Mouse (Mus musculus) midbrain, postnatal 0 days (tissue): Measurements from ENCODE around the gene Kcnj14. TPM values are rescaled to one million over a fixed set of nuclear protein-coding genes. Genes with fewer than 3 reads are reported as not detected.

ENCODE experiments used
- ATAC-seq: fragments of 200-750 bp; cut with Nextera tagmentation; 2 replicates; pipeline ENCODE4 v1.8.0; 2017; ENCODE audit warnings: moderate number of reproducible peaks, mild to moderate bottlenecking, moderate TSS enrichment, moderate library complexity; ENCODE audit not compliant: low FRiP score
- DNase-seq: peaks from one replicate; pipeline ENCODE4 v3.0.0-alpha.2; 2015; ENCODE audit warnings: low spot score
- H3K27ac ChIP-seq: fragments of 300-500 bp; sonication (generic); 2 replicates; pipeline ENCODE4 v1.5.1; 2014; ENCODE audit warnings: low read depth, mild to moderate bottlenecking, low read length, mixed read lengths
- H3K27me3 ChIP-seq: fragments of 300-500 bp; sonication (generic); 2 replicates; pipeline ENCODE4 v1.6.1; 2014; ENCODE audit warnings: low read length, control low read depth, mixed read lengths; ENCODE audit not compliant: insufficient read depth
- H3K36me3 ChIP-seq: fragments of 300-500 bp; sonication (generic); 2 replicates; pipeline ENCODE4 v1.6.1; 2014; ENCODE audit warnings: low read length, control low read depth, mixed read lengths; ENCODE audit not compliant: insufficient read depth
- H3K4me1 ChIP-seq: fragments of 300-500 bp; sonication (generic); 2 replicates; pipeline ENCODE4 v1.6.1; 2014; ENCODE audit warnings: mild to moderate bottlenecking, control low read depth, antibody characterized with exemption, low read length, mixed read lengths; ENCODE audit not compliant: insufficient read depth
- H3K4me2 ChIP-seq: fragments of 300-500 bp; sonication (generic); 2 replicates; pipeline ENCODE4 v1.6.1; 2014; ENCODE audit warnings: low read depth, mild to moderate bottlenecking, low read length, mixed read lengths; ENCODE audit not compliant: poor library complexity, severe bottlenecking
- H3K4me3 ChIP-seq: fragments of 300-500 bp; sonication (generic); 2 replicates; pipeline ENCODE4 v1.5.1; 2014; ENCODE audit warnings: low read depth, mild to moderate bottlenecking, low read length, moderate library complexity
- H3K9ac ChIP-seq: fragments of 300-500 bp; sonication (generic); replicated peaks from 2 replicates; pipeline ENCODE4 v1.6.1; 2014; ENCODE audit warnings: mild to moderate bottlenecking, low read length, moderate library complexity, mixed read lengths; ENCODE audit not compliant: poor library complexity, severe bottlenecking
- H3K9me3 ChIP-seq: fragments of 300-500 bp; sonication (generic); 2 replicates; pipeline ENCODE4 v1.6.1; 2016; ENCODE audit warnings: low read length, control low read depth
- CTCF ChIP-seq: IDR thresholded peaks from 2 replicates; pipeline ENCODE4 v1.5.1; 2016; ENCODE audit warnings: antibody characterized with exemption, mild to moderate bottlenecking
- WGBS: fragments of 180-500 bp; shearing (Covaris S2); extraction: QIAGEN DNeasy Blood & Tissue Kit; methylation state at CpG from one replicate; pipeline ENCODE4 v1.1.7; 2014; 5-methylcytosine and 5-hydroxymethylcytosine counted together
- polyA plus RNA-seq: library from polyadenylated mRNA; unstranded; fragments of >200 nt; fragmentation: Nextera tagmentation; extraction: Ambion mirVana; gene quantifications from 2 replicates; pipeline ENCODE4 v1.2.1, GENCODE M21; 2015
- total RNA-seq: library from RNA; depleted of rRNA; stranded (reverse); fragments of >200 nt; gene quantifications from 2 replicates; pipeline ENCODE4 v1.2.3, GENCODE M21; 2014

The Kcnj14 gene
- total and polyA plus RNA-seq, 2 experiments from 2014 or later, result 1.5 to 2.1 TPM

DNA sequence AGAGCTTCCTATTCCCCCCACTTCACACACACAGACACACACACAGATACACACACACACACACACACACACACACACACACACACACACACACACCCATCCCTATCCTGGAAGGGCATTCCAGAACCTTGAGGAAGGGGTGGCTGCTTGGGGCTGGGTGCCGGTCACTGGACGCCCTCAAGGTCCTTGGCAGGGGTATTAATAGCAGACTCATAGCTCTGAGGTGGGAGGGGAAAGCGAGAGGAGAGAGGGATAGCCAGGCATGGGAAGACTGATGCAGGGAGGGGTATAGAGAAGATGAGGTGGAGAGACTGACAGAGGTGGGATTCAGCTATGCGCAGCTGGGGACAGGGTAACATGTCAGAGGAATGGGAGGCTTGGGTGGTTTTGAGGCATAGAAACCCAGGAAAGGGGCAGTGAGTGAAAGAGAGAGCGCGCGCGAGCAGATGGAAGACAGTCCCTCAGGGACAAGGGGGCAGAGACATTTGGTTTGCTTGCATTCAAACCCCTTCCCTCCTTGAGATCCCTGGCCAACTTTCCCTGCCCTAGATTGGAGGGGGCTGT lies 44.6 kb upstream of the Kcnj14 start:
- DNase-seq, result peak; percentile 48
- peak overlapping the region; percentile 70 for H3K27ac ChIP-seq
- 6% methylated on average over 8 of the region's 8 CpGs for WGBS

DNA sequence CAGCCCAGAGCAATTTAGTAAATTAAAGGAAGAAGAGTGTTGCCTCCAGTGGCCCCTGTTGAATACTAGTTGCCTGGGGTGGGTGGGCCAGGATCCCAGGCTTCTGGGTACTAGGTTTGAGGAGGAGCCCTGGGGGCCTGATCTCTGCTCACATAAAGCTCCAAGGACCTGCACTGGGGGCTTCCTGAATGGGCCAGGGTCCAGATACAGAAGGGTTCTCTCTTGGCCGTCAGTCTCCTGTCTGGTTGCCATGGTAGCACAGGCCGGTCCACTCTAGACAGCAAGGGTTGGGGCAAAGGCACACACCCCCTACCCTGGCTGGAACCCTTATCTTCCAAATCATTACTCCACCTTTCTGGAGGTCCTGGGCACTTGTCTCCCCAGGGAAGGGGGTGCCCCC lies 43.3 kb upstream of the Kcnj14 start:
- H3K27me3 ChIP-seq, result no peaks in the 10 kb centered on the region
- WGBS, result 4% methylated on average over 2 of the region's 2 CpGs
- H3K27ac ChIP-seq, result no peak overlapping the region
- H3K4me3 ChIP-seq, result peak overlapping the region; percentile 71
- ATAC-seq, result no peak
- H3K4me1 ChIP-seq, result peaks cover 15% of the 10 kb centered on the region
- H3K36me3 ChIP-seq, result no peaks in the 10 kb centered on the region
- peak overlapping the region; percentile 88 for H3K4me2 ChIP-seq
- H3K9ac ChIP-seq, result peak overlapping the region; percentile 91
- DNase-seq, result no peak
- no peak for TF ChIP-seq CTCF
- no peaks in the 10 kb centered on the region for H3K9me3 ChIP-seq

More for the DNA sequence above, 44.6 kb upstream of the Kcnj14 start:
- peak overlapping the region; percentile 91 for H3K9ac ChIP-seq
- H3K9me3 ChIP-seq, result no peaks in the 10 kb centered on the region
- peak overlapping the region; percentile 88 for H3K4me2 ChIP-seq
- H3K36me3 ChIP-seq, result no peaks in the 10 kb centered on the region
- H3K4me3 ChIP-seq, result peak overlapping the region; percentile 71
- ATAC-seq, result no peak
- no peak for TF ChIP-seq CTCF
- H3K4me1 ChIP-seq, result peaks cover 20% of the 10 kb centered on the region
- no peaks in the 10 kb centered on the region for H3K27me3 ChIP-seq

DNA sequence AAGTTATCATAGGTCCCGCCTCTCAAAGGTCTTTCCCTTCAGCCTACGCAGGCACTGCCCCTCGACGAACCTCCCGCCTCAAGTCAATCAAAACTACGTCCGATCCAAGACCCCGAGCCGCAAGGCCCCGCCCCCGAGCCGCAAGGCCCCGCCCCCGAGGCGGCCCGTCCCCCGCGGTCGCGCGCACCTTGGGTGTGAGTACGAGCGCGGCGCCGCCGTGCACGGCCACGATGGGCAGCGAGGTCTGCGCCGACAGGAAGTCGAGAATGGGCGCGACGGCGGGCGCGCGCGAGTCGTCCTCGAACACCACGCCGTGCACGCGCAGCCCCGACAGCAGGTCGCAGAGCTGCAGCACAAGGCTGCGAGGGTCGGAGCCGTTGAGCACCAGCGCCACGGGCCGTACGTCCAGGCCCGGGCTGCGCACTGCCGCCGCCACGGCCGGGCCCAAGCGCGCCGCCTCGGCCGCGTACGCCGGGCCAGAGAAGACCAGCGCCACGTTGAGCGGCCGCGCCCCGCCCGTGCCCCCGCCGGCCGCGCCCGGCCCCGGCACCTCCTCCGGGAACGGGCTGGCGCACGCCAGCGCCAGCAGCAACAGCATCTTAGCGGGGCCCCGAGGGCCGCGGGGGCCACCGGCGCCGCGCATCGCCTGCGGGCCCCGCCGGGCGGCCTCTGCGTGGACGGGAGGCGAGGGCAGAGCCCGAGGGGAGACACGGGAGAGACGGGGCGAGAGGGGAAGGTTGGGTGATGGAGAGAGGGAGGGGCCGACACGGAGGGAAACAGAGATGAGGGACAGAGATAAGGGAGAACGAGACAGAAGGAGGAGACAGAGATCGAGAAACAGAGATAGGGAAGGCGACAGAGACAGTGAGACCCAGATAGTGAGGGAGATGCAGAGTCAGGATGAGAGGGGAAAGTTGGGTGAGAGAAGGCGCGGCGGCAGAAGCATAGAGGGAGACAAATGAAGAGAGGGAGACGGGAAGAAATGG lies 41.6 kb upstream of the Kcnj14 start:
- Histone ChIP-seq H3K4me1 (peaks cover 15% of the 10 kb centered on the region), H3K36me3 (peaks cover 5% of the 10 kb centered on the region; the same call in 1 of the 2 replicates), H3K27ac (peak overlapping the region; percentile 69), H3K9ac (peak overlapping the region; percentile 91), H3K4me2 (peak overlapping the region; percentile 88), H3K9me3 (no peaks in the 10 kb centered on the region), H3K4me3 (peak overlapping the region; percentile 71), H3K27me3 (peaks cover 4% of the 10 kb centered on the region; the same call in 1 of the 2 replicates)
- 1% methylated on average over 110 of the region's 117 CpGs for WGBS
- DNase-seq (peak; percentile 96), ATAC-seq (peak; percentile 62)
- TF ChIP-seq CTCF, result no peak

DNA sequence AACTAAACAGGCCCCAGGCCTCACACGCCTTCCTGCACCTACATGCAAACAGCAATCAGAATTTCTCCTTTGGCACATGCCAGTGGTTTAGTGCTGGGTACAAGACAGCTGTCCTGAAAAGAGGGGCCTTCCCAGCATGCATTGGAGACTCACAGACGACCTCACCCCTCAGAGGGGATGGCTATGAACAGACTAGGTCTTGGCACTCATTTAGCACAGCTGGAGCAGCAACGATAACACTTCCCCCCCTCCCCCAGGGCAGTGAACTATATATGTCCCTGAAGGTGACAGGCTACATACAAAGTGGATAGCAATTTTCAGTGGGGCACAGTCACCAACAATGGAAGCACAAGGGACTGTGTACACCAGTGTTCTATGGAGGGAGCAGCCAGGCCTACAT lies 39.9 kb upstream of the Kcnj14 start:
- Histone ChIP-seq H3K27me3 (peaks cover 4% of the 10 kb centered on the region; the same call in 1 of the 2 replicates), H3K4me2 (no peak overlapping the region), H3K36me3 (peaks cover 7% of the 10 kb centered on the region; the same call in 1 of the 2 replicates), H3K27ac (no peak overlapping the region), H3K4me1 (peaks cover 15% of the 10 kb centered on the region), H3K4me3 (no peak overlapping the region), H3K9ac (no peak overlapping the region), H3K9me3 (no peaks in the 10 kb centered on the region)
- WGBS, result 61% methylated on average over 3 of the region's 3 CpGs
- DNase-seq (no peak), ATAC-seq (no peak)
- no peak for TF ChIP-seq CTCF

DNA sequence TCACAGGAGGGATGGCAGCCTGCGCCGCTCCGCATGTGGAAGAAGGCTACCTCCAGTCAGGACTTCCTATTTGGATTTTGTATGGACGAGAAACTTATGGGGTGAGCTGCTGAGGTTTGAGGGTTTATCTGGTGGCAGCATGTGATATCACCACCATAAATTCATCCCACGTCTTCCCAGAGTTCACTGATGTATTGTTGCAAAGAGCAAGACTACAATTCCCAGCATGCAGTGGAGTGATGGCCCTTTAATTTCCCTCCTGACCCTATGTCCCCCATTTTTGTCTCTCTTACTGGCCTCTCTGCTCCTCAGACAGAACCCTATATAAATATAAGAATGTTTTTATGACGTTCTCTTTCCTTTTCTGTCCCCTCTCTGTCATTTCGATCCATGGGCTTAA lies 38.2 kb upstream of the Kcnj14 start:
- ATAC-seq, result no peak
- TF ChIP-seq CTCF, result no peak
- peaks cover 4% of the 10 kb centered on the region; the same call in 1 of the 2 replicates for H3K27me3 ChIP-seq
- peaks cover 9% of the 10 kb centered on the region for H3K4me1 ChIP-seq
- no peak overlapping the region for H3K4me3 ChIP-seq
- DNase-seq, result no peak
- no peaks in the 10 kb centered on the region for H3K9me3 ChIP-seq
- 89% methylated on average over 7 of the region's 7 CpGs for WGBS
- H3K36me3 ChIP-seq, result peaks cover 7% of the 10 kb centered on the region; the same call in 1 of the 2 replicates
- no peak overlapping the region for H3K27ac ChIP-seq
- no peak overlapping the region for H3K9ac ChIP-seq
- no peak overlapping the region for H3K4me2 ChIP-seq

DNA sequence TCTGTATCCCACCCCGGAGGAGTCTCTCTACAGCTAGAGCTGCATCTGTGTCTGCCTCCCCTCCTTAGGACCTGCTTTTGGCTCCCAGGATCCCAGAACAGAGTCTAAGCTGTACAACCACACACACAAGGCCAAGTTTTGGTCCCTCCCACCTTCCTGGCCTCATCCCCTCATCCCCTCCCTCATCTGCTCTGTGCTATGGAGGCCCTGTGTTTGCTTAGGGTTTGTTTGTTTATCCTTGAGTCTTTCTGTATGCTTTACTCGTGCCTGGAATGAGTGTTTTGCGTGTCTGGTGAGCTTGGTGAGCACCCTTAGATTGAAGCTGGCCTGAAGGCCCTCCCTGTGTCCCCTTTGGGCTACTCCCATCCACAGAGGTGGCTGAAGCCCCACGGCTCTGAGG lies 34.4 kb upstream of the Kcnj14 start:
- Histone ChIP-seq H3K4me1 (0 out of 2 replicates have a peak, but pooled peaks cover 2% of the 10 kb centered on the region), H3K36me3 (peaks cover 17% of the 10 kb centered on the region), H3K27me3 (peaks cover 4% of the 10 kb centered on the region; the same call in 1 of the 2 replicates), H3K4me3 (no peak overlapping the region), H3K27ac (no peak overlapping the region), H3K4me2 (no peak overlapping the region), H3K9me3 (no peaks in the 10 kb centered on the region), H3K9ac (no peak overlapping the region)
- no peak for DNase-seq
- 70% methylated on average over 4 of the region's 4 CpGs for WGBS
- no peak for ATAC-seq
- no peak for TF ChIP-seq CTCF
